Mouse (Mus musculus) hindbrain, embryonic 15.5 days (tissue): ENCODE measurements at regions not wholly inside any gene's neighbourhood (a gene's known extent, or its start where the extent isn't known, plus 50 kb on each side); places are given as distances from the start of the nearest gene placed in this dataset.
A peak's percentile ranks its signal among the peaks of the same experiment; 100 is the strongest.

Source experiments
- ATAC-seq: fragments of 200-750 bp; cut with Nextera tagmentation; 2 replicates; pipeline ENCODE4 v1.8.0; 2017; ENCODE audit warnings: low read depth, moderate number of reproducible peaks, moderate TSS enrichment; ENCODE audit not compliant: low FRiP score
- H3K27ac ChIP-seq: fragments of 300-500 bp; sonication (generic); replicated peaks from 2 replicates; pipeline ENCODE4 v1.5.1; 2015; ENCODE audit warnings: mild to moderate bottlenecking, inconsistent platforms
- H3K27me3 ChIP-seq: fragments of 300-500 bp; sonication (generic); 2 replicates; pipeline ENCODE4 v1.6.1; 2015; ENCODE audit warnings: control low read depth, inconsistent platforms
- H3K36me3 ChIP-seq: fragments of 300-500 bp; sonication (generic); 2 replicates; pipeline ENCODE4 v1.6.1; 2015; ENCODE audit warnings: control low read depth, inconsistent platforms
- H3K4me1 ChIP-seq: fragments of 300-500 bp; sonication (generic); replicated peaks from 2 replicates; pipeline ENCODE4 v1.6.1; 2015; ENCODE audit warnings: control low read depth, inconsistent platforms
- H3K4me2 ChIP-seq: fragments of 300-500 bp; sonication (generic); 2 replicates; pipeline ENCODE4 v1.6.1; 2015; ENCODE audit warnings: moderate library complexity, mild to moderate bottlenecking, inconsistent platforms
- H3K4me3 ChIP-seq: fragments of 300-500 bp; sonication (generic); 2 replicates; pipeline ENCODE4 v1.5.1; 2015; ENCODE audit warnings: mild to moderate bottlenecking, inconsistent platforms
- H3K9ac ChIP-seq: fragments of 300-500 bp; sonication (generic); 2 replicates; pipeline ENCODE4 v1.6.1; 2015; ENCODE audit warnings: inconsistent platforms
- H3K9me3 ChIP-seq: fragments of 300-500 bp; sonication (generic); 2 replicates; pipeline ENCODE4 v1.6.1; 2016; ENCODE audit warnings: control low read depth, inconsistent platforms
- WGBS: fragments of 180-500 bp; shearing (Covaris S2); methylation state at CpG from one replicate; pipeline ENCODE4 v1.1.7; 2015; 5-methylcytosine and 5-hydroxymethylcytosine counted together

GRCm38 (mm10) chr5:96917596-96918258 is 79.8 kb upstream of the Bmp2k start:
- peak overlapping the region; percentile 16; the same call in 1 of the 2 replicates for H3K4me2 ChIP-seq
- H3K9me3 ChIP-seq = no peaks in the 10 kb centered on the region
- peak overlapping the region; percentile 43 for H3K27ac ChIP-seq
- ATAC-seq = peak; percentile 73
- 31% methylated on average over 10 of the region's 10 CpGs for WGBS
- no peaks in the 10 kb centered on the region for H3K27me3 ChIP-seq
- no peaks in the 10 kb centered on the region for H3K36me3 ChIP-seq
- H3K4me1 ChIP-seq = 0 out of 2 replicates have a peak, but pooled peaks cover 3% of the 10 kb centered on the region
- H3K4me3 ChIP-seq = no peak overlapping the region
- H3K9ac ChIP-seq = no peak overlapping the region

GRCm38 (mm10) chr5:96919149-96919548 is 78.3 kb upstream of the Bmp2k start:
- no peak overlapping the region for H3K9ac ChIP-seq
- WGBS = 92% methylated on average over 6 of the region's 6 CpGs
- no peaks in the 10 kb centered on the region for H3K36me3 ChIP-seq
- no peak overlapping the region for H3K4me3 ChIP-seq
- H3K9me3 ChIP-seq = no peaks in the 10 kb centered on the region
- no peaks in the 10 kb centered on the region for H3K27me3 ChIP-seq
- no peak for ATAC-seq
- H3K27ac ChIP-seq = no peak overlapping the region
- no peak overlapping the region for H3K4me2 ChIP-seq
- H3K4me1 ChIP-seq = 0 out of 2 replicates have a peak, but pooled peaks cover 3% of the 10 kb centered on the region

GRCm38 (mm10) chr5:96921037-96921436 is 76.5 kb upstream of the Bmp2k start:
- 87% methylated on average over 6 of the region's 6 CpGs for WGBS
- H3K9me3 ChIP-seq = no peaks in the 10 kb centered on the region
- no peaks in the 10 kb centered on the region for H3K36me3 ChIP-seq
- 0 out of 2 replicates have a peak, but pooled peaks cover 3% of the 10 kb centered on the region for H3K4me1 ChIP-seq
- H3K4me3 ChIP-seq = no peak overlapping the region
- no peak overlapping the region for H3K27ac ChIP-seq
- ATAC-seq = no peak
- H3K4me2 ChIP-seq = no peak overlapping the region
- no peak overlapping the region for H3K9ac ChIP-seq
- no peaks in the 10 kb centered on the region for H3K27me3 ChIP-seq

GRCm38 (mm10) chr5:96921511-96921910 is 76.0 kb upstream of the Bmp2k start:
- no peak for ATAC-seq
- 79% methylated on average over 6 of the region's 6 CpGs for WGBS
- Histone ChIP-seq H3K9ac (no peak overlapping the region), H3K4me1 (0 out of 2 replicates have a peak, but pooled peaks cover 3% of the 10 kb centered on the region), H3K36me3 (no peaks in the 10 kb centered on the region), H3K27me3 (no peaks in the 10 kb centered on the region), H3K9me3 (no peaks in the 10 kb centered on the region), H3K4me3 (no peak overlapping the region), H3K27ac (no peak overlapping the region), H3K4me2 (no peak overlapping the region)

GRCm38 (mm10) chr5:96921973-96922715 is 75.3 kb upstream of the Bmp2k start:
- H3K9ac ChIP-seq = no peak overlapping the region
- H3K4me2 ChIP-seq = no peak overlapping the region
- ATAC-seq = no peak
- H3K4me1 ChIP-seq = 0 out of 2 replicates have a peak, but pooled peaks cover 2% of the 10 kb centered on the region
- no peaks in the 10 kb centered on the region for H3K27me3 ChIP-seq
- no peak overlapping the region for H3K4me3 ChIP-seq
- H3K9me3 ChIP-seq = no peaks in the 10 kb centered on the region
- 72% methylated on average over 11 of the region's 11 CpGs for WGBS
- H3K27ac ChIP-seq = 0 out of 2 replicates have a peak overlapping the region, but pooled peaks have one; percentile 9
- no peaks in the 10 kb centered on the region for H3K36me3 ChIP-seq

GRCm38 (mm10) chr5:96922716-96923076 is 74.8 kb upstream of the Bmp2k start:
- Histone ChIP-seq H3K9me3 (no peaks in the 10 kb centered on the region), H3K4me3 (no peak overlapping the region), H3K27ac (0 out of 2 replicates have a peak overlapping the region, but pooled peaks have one; percentile 9), H3K36me3 (no peaks in the 10 kb centered on the region), H3K4me2 (no peak overlapping the region), H3K9ac (no peak overlapping the region), H3K4me1 (no peaks in the 10 kb centered on the region), H3K27me3 (no peaks in the 10 kb centered on the region)
- 49% methylated on average over 4 of the region's 4 CpGs for WGBS
- no peak for ATAC-seq

- Histone ChIP-seq H3K4me3 (no peak overlapping the region), H3K9ac (no peak overlapping the region), H3K27me3 (no peaks in the 10 kb centered on the region), H3K4me2 (no peak overlapping the region), H3K27ac (no peak overlapping the region), H3K4me1 (no peaks in the 10 kb centered on the region), H3K9me3 (no peaks in the 10 kb centered on the region), H3K36me3 (no peaks in the 10 kb centered on the region)
- 100% methylated on average over 1 of the region's 1 CpGs for WGBS
- no peak for ATAC-seq
Observed at GRCm38 (mm10) chr5:96923526-96923925, 74.0 kb upstream of the Bmp2k start.

- H3K4me3 ChIP-seq = no peak overlapping the region
- no peak overlapping the region for H3K4me2 ChIP-seq
- 90% methylated on average over 7 of the region's 7 CpGs for WGBS
- H3K9ac ChIP-seq = no peak overlapping the region
- no peak overlapping the region for H3K27ac ChIP-seq
- no peak for ATAC-seq
- no peaks in the 10 kb centered on the region for H3K9me3 ChIP-seq
- no peaks in the 10 kb centered on the region for H3K27me3 ChIP-seq
- no peaks in the 10 kb centered on the region for H3K4me1 ChIP-seq
- H3K36me3 ChIP-seq = no peaks in the 10 kb centered on the region
Observed at GRCm38 (mm10) chr5:96924736-96925429, 72.6 kb upstream of the Bmp2k start.

- H3K9ac ChIP-seq = no peak overlapping the region
- no peaks in the 10 kb centered on the region for H3K27me3 ChIP-seq
- H3K9me3 ChIP-seq = no peaks in the 10 kb centered on the region
- no peak overlapping the region for H3K4me3 ChIP-seq
- WGBS = 85% methylated on average over 2 of the region's 2 CpGs
- no peak overlapping the region for H3K27ac ChIP-seq
- H3K4me1 ChIP-seq = no peaks in the 10 kb centered on the region
- no peak overlapping the region for H3K4me2 ChIP-seq
- no peak for ATAC-seq
- H3K36me3 ChIP-seq = no peaks in the 10 kb centered on the region
Observed at GRCm38 (mm10) chr5:96925943-96926342, 71.5 kb upstream of the Bmp2k start.

- WGBS = 73% methylated on average over 2 of the region's 2 CpGs
- no peaks in the 10 kb centered on the region for H3K4me1 ChIP-seq
- no peaks in the 10 kb centered on the region for H3K36me3 ChIP-seq
- H3K9ac ChIP-seq = no peak overlapping the region
- H3K27ac ChIP-seq = no peak overlapping the region
- no peaks in the 10 kb centered on the region for H3K27me3 ChIP-seq
- H3K9me3 ChIP-seq = no peaks in the 10 kb centered on the region
- no peak overlapping the region for H3K4me2 ChIP-seq
- H3K4me3 ChIP-seq = no peak overlapping the region
- no peak for ATAC-seq
Observed at GRCm38 (mm10) chr5:96931091-96931490, 66.4 kb upstream of the Bmp2k start.

- no peak overlapping the region for H3K9ac ChIP-seq
- H3K9me3 ChIP-seq = no peaks in the 10 kb centered on the region
- 54% methylated on average over 4 of the region's 4 CpGs for WGBS
- no peak overlapping the region for H3K4me2 ChIP-seq
- no peaks in the 10 kb centered on the region for H3K36me3 ChIP-seq
- no peaks in the 10 kb centered on the region for H3K4me1 ChIP-seq
- no peak for ATAC-seq
- H3K27me3 ChIP-seq = no peaks in the 10 kb centered on the region
- H3K4me3 ChIP-seq = no peak overlapping the region
- H3K27ac ChIP-seq = no peak overlapping the region
Observed at GRCm38 (mm10) chr5:96931576-96932152, 65.8 kb upstream of the Bmp2k start.

GRCm38 (mm10) chr5:96936239-96936638 is 61.2 kb upstream of the Bmp2k start:
- Histone ChIP-seq H3K4me1 (peaks cover 10% of the 10 kb centered on the region), H3K4me3 (no peak overlapping the region)
- WGBS = 82% methylated on average over 3 of the region's 3 CpGs

More at GRCm38 (mm10) chr5:96936239-96936638, 61.2 kb upstream of the Bmp2k start:
- no peak for ATAC-seq
- Histone ChIP-seq H3K27ac (no peak overlapping the region), H3K27me3 (no peaks in the 10 kb centered on the region), H3K4me2 (no peak overlapping the region), H3K9me3 (no peaks in the 10 kb centered on the region), H3K9ac (no peak overlapping the region), H3K36me3 (no peaks in the 10 kb centered on the region)
